Mouse (Mus musculus): Measurements from ENCODE around the gene Ndufa12.

DNA sequence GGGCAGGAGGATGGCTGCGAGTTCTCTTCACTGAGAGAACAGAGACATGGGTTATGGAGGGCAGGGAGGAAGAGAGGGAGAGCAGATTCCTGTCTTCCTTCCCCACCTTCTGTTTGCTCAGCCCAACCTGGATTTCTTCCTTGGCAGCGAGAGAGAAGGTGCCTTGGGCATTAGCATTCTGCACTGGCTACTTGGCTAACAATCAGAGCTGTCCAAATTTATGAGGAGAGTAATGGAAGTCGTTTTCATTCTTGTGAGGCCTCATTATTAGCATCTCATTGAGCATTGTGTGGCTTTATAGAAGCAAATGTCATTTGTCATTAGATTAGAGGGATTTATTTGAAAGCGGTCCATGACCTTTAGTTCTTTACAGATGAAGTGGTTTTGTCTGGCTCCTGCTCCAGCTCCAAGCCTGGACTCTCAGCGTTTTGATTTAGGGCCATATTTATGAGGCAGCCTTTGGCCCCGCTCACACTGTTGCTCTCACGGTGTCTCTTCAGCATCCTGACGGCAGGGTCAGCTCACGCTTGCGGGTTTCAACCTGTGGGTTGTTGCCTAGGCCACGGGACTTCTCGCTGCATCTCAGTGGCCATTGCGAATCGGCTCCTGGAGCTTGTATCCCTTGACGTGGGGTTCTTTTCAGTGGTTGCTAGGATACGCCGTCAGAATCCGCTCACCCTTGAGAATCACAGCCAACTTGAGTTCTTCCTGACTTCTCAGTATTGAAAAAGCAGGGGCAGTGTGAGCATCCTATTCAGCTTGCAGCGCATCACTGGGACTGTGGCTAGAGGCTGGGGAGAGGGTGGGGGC, 31.9 kb downstream of the Ndufa12 start:
- TF ChIP-seq CTCF (IDR thresholded peaks at IDR 0.05; ENCODE audit: low read depth): no peak
- no peak for TF ChIP-seq EP300 (IDR thresholded peaks at IDR 0.05; ENCODE audit: low read depth)

Measured in heart, postnatal 0 days (tissue).